Mouse (Mus musculus): ENCODE measurements around the gene Gap43. TPM values are rescaled to one million over a fixed set of nuclear protein-coding genes. Genes with fewer than 3 reads are reported as not detected.

Gene Gap43
- polyA plus RNA-seq (2012; fragmentation: generic; extraction: Trizol): 1 to 10 TPM in 1 of 2 experiments, under 1 TPM in 1; 0.64 to 1.3 TPM

GRCm38 (mm10) chr16:42340021-42340768 is at the start of gene Gap43:
Gene Gap43, minus strand, starts transcription at chr16:42340651.

All from C3H10T1/2 (cell line).